Mouse (Mus musculus): ENCODE measurements around the gene Olfr429. TPM values are rescaled to one million over a fixed set of nuclear protein-coding genes. Genes with fewer than 3 reads are reported as not detected.
"Not testable (repeated sequence)": the region's sequence is repeated elsewhere in the genome, so short reads cannot be mapped to it uniquely, and the experiment has no call there.

Gene Olfr429
- total RNA-seq (2021) = not detected

GRCm38 (mm10) chr1:174084031-174084430, at the start of gene Olfr429:
Gene Olfr429 (plus strand): TSS chr1:174084331.
- intact Hi-C loops (cut with DNase I) = no loop called here
- no peak for DNase-seq (ENCODE audit: low spot score in 2 of 2)

- no peak for DNase-seq (ENCODE audit: low spot score in 2 of 2)
- intact Hi-C loops (cut with DNase I) = no loop called here
Measured at GRCm38 (mm10) chr1:174035841-174036240, 48.3 kb upstream of the Olfr429 start.

- intact Hi-C loops (cut with DNase I) = no loop called here
- DNase-seq (ENCODE audit: low spot score in 2 of 2) = no peak
Measured at GRCm38 (mm10) chr1:174038480-174038879, 45.7 kb upstream of the Olfr429 start.

GRCm38 (mm10) chr1:174040523-174041177, 43.5 kb upstream of the Olfr429 start, which contains the start of gene Olfr433:
Gene Olfr433 (plus strand): TSS chr1:174040705.
- intact Hi-C loops (cut with DNase I) = no loop called here
- DNase-seq (ENCODE audit: low spot score in 2 of 2) = peak in 1 of 2 experiments; percentile 13

GRCm38 (mm10) chr1:174042091-174042884, 41.8 kb upstream of the Olfr429 start:
- DNase-seq (ENCODE audit: low spot score in 2 of 2); intact Hi-C loops (cut with DNase I): not testable (repeated sequence)

- intact Hi-C loops (cut with DNase I) = no loop called here
- no peak for DNase-seq (ENCODE audit: low spot score in 2 of 2)
Measured at GRCm38 (mm10) chr1:174044431-174044830, 39.7 kb upstream of the Olfr429 start.

- DNase-seq (ENCODE audit: low spot score in 2 of 2); intact Hi-C loops (cut with DNase I): not testable (repeated sequence)
Measured at GRCm38 (mm10) chr1:174048227-174048626, 35.9 kb upstream of the Olfr429 start.

GRCm38 (mm10) chr1:174048893-174049292, 35.2 kb upstream of the Olfr429 start, which contains the start of gene Olfr432:
Gene Olfr432 (plus strand): TSS chr1:174049205.
- intact Hi-C loops (cut with DNase I) = no loop called here

GRCm38 (mm10) chr1:174049357-174049756, 34.8 kb upstream of the Olfr429 start:
- intact Hi-C loops (cut with DNase I); DNase-seq (ENCODE audit: low spot score in 2 of 2): not testable (repeated sequence)

More at GRCm38 (mm10) chr1:174048893-174049292, 35.2 kb upstream of the Olfr429 start, which contains the start of gene Olfr432:
- no peak for DNase-seq (ENCODE audit: low spot score in 2 of 2)

GRCm38 (mm10) chr1:174050532-174050931, 33.6 kb upstream of the Olfr429 start:
- intact Hi-C loops (cut with DNase I) = no loop called here
- DNase-seq (ENCODE audit: low spot score in 2 of 2) = no peak

- intact Hi-C loops (cut with DNase I) = no loop called here
Measured at GRCm38 (mm10) chr1:174051515-174051914, 32.6 kb upstream of the Olfr429 start.

GRCm38 (mm10) chr1:174051931-174052536, 32.1 kb upstream of the Olfr429 start:
- intact Hi-C loops (cut with DNase I) = no loop called here
- DNase-seq (ENCODE audit: low spot score in 2 of 2) = no peak

More at GRCm38 (mm10) chr1:174051515-174051914, 32.6 kb upstream of the Olfr429 start:
- no peak for DNase-seq (ENCODE audit: low spot score in 2 of 2)

- intact Hi-C loops (cut with DNase I) = no loop called here
- no peak for DNase-seq (ENCODE audit: low spot score in 2 of 2)
Measured at GRCm38 (mm10) chr1:174052981-174053380, 31.1 kb upstream of the Olfr429 start.

GRCm38 (mm10) chr1:174055248-174055647, 28.9 kb upstream of the Olfr429 start:
- intact Hi-C loops (cut with DNase I) = no loop called here
- DNase-seq (ENCODE audit: low spot score in 2 of 2) = no peak

- intact Hi-C loops (cut with DNase I) = no loop called here
Measured at GRCm38 (mm10) chr1:174066305-174066704, 17.8 kb upstream of the Olfr429 start, which contains the start of gene Olfr430. Gene Olfr430 (plus strand): TSS chr1:174066605.

GRCm38 (mm10) chr1:174096591-174096990, 12.5 kb downstream of the Olfr429 start, which contains the start of gene Olfr427:
Gene Olfr427 (plus strand): TSS chr1:174096891.
- DNase-seq (ENCODE audit: low spot score in 2 of 2) = no peak
- intact Hi-C loops (cut with DNase I) = no loop called here

More at GRCm38 (mm10) chr1:174066305-174066704, 17.8 kb upstream of the Olfr429 start, which contains the start of gene Olfr430:
- no peak for DNase-seq (ENCODE audit: low spot score in 2 of 2)

- DNase-seq (ENCODE audit: low spot score in 2 of 2) = no peak
Measured at GRCm38 (mm10) chr1:174103735-174104134, 19.6 kb downstream of the Olfr429 start.

GRCm38 (mm10) chr1:174121062-174121461, 36.9 kb downstream of the Olfr429 start, which contains the start of gene Olfr231:
Gene Olfr231 (minus strand): TSS chr1:174121162.
- intact Hi-C loops (cut with DNase I) = no loop called here
- DNase-seq (ENCODE audit: low spot score in 2 of 2) = no peak

More at GRCm38 (mm10) chr1:174103735-174104134, 19.6 kb downstream of the Olfr429 start:
- intact Hi-C loops (cut with DNase I) = loop anchor here (2.0 to 10.0 kb wide), 3 partner anchors 249 to 647 kb away; no protein-coding TSS in a partner anchor

GRCm38 (mm10) chr1:174131217-174131616, 47.1 kb downstream of the Olfr429 start, which contains the start of gene Olfr424:
Gene Olfr424 (plus strand): TSS chr1:174131517.
- intact Hi-C loops (cut with DNase I) = no loop called here
- no peak for DNase-seq (ENCODE audit: low spot score in 2 of 2)

GRCm38 (mm10) chr1:174131999-174132398, 47.9 kb downstream of the Olfr429 start:
- intact Hi-C loops (cut with DNase I) = no loop called here
- DNase-seq (ENCODE audit: low spot score in 2 of 2) = no peak
